Mouse (Mus musculus) c-Kit-positive CD71-negative TER-119-negative erythroid progenitor cells, embryonic 14.5 days (primary cell): ENCODE measurements around the gene Snapin.

Source experiments
- DNase-seq: peaks from one replicate; pipeline ENCODE4 v3.0.0-alpha.2; 2013; ENCODE audit warnings: low read depth

The Snapin gene

GRCm38 (mm10) chr3:90454931-90455330 is 35.9 kb downstream of the Snapin start:
- DNase-seq = no peak

- DNase-seq = no peak
Measured at GRCm38 (mm10) chr3:90451396-90452095, 39.3 kb downstream of the Snapin start.

GRCm38 (mm10) chr3:90450874-90451273 is 40.0 kb downstream of the Snapin start:
- no peak for DNase-seq

- no peak for DNase-seq
Measured at GRCm38 (mm10) chr3:90448626-90449025, 42.2 kb downstream of the Snapin start.

GRCm38 (mm10) chr3:90447123-90447494 is 43.7 kb downstream of the Snapin start:
- no peak for DNase-seq

- DNase-seq = no peak
Measured at GRCm38 (mm10) chr3:90446389-90447122, 44.3 kb downstream of the Snapin start.

GRCm38 (mm10) chr3:90445417-90446200 is 45.2 kb downstream of the Snapin start:
- no peak for DNase-seq

GRCm38 (mm10) chr3:90443977-90444376 is 46.9 kb downstream of the Snapin start:
- DNase-seq = no peak

GRCm38 (mm10) chr3:90440756-90441155 is 50.1 kb downstream of the Snapin start:
- DNase-seq = no peak
